Mouse (Mus musculus) spleen, postnatal 14 days (tissue): ENCODE results near the gene Zfp652.

Source experiments
- DNase-seq, 2 experiments: peaks; one replicate each; pipeline ENCODE4 v3.0.0; 2021 to 2022; ENCODE audit warnings: low spot score in 2 of 2

Gene Zfp652

DNA sequence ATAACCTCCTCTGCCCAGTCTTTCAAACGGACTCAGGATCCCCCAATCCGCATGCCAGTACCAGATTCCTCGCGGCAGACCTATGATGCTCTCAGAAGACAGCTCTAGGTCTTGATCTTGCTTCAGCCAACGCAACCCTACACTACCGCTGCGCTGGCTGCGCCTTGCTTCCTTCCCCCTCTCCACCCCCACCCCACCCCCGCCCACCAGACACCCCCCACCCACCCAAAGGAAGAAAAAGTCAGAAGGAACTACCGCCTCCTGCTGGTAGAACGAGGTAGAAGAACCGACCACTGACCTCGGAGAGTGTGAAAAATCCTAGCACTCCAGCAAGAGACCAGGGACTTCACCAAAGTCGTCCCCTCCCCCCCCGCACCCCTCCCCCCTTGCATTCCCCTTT, 119.2 kb downstream of the Zfp652 start:
- DNase-seq = no peak

DNA sequence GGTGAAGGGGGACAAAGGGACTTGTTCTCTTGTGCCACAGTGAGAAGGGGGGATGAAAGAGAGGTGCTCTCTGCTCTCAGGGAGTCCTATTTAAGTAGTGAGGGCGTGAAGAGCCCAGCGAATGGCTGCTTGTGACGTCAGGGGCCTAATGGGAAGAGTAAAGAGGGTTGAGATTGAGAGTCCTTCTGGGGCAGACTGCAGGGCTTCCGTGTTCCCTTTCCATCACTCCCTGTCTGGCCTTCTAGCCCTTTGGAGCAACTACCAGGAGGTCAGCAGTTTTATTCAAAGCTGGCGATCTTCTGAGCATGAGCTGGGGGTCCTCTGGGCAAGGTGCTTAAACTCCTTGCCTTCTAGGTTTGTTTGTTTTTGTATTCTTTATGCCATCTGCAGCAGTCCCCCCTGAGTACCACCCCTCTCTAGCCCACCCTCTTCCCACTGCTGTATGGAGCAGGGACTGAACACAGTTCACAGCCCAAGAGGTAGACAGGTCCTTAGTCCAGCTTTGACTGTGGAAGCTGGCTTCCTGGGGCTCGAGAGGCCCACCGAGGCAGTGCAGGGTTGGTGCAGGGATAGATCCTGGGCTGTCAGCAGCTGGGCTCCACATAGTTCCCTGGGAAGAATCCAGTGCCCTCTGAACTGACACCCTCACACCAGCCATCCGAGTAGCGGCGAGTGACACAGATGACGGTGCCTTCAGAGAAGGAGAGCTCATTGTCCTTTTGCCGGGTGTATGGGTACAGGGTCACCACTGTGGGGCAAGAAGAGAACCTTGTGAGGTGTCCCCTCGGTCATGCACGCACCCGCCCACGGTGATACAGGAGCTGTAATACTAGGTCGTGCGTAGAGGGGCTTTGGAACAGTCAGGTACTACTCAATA, 119.9 kb downstream of the Zfp652 start:
- DNase-seq = no peak

DNA sequence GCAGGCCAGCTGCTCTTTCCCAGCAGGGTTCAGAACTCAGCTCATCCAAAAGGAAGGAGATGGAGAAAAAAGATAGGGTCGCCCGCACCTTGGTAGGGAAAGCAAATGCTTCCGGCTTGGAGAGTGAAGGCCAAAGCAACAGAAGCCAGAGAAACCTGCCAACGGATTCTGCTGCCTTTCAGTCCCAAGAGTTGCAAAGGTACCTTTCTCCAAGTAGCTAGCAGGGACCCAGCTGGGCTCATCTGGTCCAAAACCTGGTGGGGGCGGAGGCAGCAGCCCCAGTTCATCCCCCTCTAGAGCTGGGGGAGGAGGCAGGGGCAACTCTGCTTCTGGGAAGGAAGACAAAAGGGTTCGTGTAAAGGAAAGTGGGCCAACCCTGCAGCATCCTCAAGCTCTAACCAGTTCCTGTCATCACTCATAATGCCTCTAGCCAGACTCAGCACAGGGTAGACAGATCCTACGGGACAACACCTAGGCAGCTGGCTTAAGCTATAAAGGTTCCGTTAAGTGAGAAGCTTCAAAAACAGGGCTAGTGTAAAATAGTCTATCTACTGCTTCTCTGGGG, 120.6 kb downstream of the Zfp652 start:
- no peak for DNase-seq

DNA sequence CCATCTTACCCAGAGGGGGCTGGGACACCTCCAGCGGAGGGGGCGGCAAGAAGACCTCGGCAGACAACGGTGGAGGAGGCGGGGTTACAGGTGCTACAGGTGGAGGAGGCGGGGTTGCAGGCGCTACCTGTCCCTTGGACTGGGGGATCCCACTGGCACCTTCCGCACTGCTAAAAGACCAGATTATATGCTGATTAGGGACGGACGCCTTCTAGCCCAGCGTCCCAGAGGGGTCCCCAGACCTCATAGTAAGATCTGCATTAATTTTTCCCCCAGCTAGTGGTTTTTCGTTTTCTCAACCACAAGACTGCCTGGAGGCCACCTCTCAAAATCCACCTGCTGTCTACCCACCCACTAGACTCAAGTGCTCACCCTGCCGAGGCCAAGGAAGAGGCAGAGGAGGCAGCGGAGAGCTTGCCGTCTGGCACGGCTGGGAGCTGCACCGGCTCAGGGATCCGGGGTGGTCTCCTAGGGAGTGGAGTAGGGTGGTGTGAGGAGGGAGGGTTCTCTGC, 121.2 kb downstream of the Zfp652 start:
- no peak for DNase-seq

DNA sequence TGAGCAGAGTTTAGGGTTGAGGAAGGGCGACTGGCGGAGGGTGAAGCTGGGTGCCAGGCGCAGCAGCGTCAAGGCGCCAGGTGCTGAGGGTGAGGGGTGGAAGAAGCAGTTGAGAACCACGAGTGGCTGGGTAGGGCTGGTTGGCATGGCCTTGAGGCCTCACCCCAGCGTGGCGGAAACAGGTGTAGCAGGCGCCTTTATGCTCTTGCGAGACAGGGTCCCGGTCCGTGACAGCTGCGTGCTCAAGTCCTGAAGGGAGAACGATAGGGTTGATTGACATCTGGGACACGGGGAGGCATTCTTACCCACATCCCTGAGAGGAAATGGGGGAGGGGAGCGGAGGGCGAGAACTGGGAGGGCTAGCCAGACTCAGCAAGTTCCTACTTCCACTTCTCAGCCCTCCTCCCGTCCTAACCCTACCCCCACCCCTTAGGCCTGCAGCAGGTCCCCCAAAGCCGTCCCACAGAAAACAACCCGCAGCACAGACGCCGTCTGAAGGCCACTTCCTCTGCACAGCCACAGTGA, 121.7 kb downstream of the Zfp652 start:
- peak; percentile 40 to 60 for DNase-seq

DNA sequence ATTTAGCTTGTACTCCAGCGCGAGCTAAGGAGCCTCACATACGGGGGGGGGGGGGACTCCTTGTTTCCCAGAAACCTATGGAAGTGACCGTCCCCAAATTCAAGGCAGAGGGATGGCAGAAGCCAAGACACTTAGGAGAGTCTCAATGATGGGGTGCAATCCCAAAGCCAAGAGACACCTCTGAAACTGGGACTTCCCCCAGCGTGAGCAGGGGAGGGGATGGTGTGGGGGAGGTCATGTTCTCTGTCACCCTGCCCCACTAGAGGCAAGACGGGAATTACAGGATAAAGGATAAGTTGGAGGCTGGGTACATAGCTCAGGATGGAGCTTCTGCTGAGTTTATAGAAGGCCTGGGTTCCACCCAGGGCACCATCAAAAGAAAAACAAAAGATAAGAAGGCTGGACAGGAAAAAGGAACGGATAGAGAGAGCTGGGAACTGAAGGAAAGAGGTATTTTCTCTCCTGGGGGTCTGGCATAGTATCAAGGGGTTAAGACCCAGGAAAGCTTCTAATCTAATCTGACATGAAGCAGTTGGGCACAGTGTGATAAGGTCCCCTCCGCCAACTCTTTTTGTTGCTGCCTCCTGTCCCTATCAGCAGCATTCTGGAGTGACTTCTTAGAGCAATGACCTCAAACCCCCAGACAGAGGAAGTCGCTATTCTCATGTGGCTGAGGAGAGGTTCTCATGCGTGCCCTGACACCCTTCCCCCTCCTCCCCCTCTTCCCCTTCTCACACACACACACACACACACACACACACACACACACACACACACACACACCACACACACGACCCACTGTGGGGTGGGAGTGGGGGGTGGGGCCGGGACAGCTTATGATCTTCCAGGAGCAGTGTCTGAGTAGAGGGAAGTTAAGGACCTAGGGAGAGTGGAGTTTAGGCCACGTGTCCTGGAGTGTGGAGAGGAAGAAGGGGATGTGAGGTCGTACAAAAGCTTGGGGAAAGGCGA, 122.6 kb downstream of the Zfp652 start:
- DNase-seq = no peak

DNA sequence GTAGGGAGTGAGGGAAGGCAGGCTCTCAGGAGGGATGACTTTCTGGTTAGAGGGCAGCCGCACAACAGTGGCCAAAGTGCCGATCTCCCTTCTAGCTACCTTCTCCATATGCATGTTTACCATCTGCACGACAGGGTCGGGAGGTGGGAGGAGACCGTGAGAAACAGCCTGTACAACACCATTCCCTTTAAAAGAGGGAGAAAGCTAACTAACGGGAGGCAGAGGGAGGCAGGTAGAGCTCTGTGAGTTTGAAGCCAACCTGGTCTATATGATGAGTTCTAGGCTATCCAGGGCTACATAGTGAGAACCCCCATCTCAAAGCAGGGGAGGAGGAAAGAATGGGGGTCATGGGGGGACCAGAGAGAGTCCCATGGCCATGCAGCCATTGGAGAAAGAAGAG, 123.4 kb downstream of the Zfp652 start:
- DNase-seq = no peak

DNA sequence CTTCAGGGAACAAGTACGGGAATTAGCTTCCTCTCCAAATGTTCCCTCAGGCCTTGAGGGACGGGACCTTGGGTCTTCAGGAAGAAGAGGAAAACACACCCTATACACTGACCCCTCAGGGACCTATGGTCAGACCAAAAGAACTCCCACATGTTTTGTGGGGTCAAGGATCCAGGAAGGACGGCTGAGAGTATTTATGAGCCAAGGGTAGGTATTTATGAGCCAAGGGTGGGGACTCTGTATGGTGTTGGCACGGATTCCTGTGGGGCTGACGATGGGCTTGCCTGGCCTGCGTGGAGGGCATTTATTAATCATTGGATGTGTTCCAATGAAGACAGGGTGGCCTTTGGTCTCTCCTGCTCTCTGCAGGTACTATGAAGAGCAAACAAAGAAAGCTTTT, 124.0 kb downstream of the Zfp652 start:
- DNase-seq = no peak

DNA sequence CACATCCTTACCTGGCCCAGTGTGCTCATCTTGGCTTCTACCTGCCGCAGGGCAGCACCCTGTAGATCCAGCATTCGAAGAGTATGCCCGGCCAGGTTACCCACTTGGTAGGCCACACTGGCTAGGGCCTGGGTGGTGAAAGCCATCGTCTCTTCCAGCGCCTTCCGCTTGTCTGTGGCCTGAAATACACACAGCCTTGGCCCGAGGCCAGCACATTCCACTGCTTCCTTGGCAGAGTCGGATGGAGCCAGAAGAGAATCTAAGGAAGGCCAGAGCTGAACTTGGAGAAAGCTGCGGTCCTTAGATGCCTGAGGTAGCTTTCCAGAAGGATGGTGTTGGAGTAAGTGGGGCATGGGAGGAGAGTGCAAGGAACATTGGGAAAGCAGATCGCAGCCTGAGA, 124.6 kb downstream of the Zfp652 start, which contains the start of gene Gngt2:
Gene Gngt2 (plus strand): TSS at position 158 of the 400 bp plus-strand sequence.
- no peak for DNase-seq

DNA sequence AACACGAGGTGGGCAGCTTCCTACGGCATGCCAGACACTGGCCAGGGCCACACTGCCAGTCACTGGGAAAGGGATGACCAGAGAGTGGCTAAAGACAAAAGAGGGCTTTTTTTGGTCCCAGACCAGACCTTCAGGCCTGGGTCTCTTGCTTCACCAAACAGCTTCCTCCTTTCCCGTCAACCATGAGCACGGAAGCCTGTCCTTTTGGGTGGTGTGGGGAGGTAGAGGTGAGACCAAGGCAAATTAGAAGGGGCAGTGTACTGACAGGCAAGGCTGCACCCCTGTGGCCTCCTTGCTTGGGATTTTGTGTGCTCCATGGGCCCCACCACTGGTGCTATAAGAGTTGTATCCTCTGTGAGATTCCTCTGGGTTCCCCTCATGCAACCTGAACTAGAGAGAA, 126.1 kb downstream of the Zfp652 start:
- no peak for DNase-seq

DNA sequence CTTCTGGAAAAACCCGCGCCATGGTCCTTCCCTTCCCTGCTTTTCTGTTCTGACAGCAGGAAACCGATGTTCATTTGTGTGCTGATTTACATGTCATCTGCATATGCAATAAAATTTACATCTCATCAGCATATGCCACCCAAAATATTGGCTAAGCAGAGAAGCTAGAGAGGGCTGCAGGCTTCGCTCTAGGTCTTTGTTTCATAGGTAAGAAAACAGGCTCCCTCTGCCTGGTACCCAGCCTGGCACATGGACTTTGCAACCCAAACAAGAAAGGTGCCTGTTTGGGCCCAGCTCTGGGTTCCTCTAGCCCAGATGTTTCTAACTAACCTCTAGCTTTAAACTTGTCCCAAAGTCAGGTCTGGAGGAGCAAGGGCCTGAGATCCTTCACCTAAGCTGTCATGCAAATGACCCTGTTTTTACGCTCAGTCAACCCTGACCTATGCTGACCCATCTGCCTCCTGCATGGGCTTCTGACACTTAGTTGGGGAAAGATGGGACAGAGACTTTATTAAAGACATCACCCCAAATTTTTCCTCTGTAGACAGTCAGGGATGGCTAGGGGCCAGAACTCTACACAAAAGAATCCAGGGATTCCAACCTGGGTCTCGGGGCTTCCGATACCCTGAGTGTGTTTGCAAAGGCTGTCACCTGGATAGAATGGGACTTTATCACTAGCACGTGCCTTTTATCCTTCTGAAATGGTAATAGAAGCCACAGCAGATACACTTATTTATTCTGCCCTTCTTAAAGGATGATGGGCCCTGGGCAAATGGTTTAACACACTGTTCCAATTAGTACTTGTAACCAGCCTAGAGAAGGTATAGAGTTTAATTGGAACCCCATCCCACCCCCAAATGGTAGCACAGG, 126.8 kb downstream of the Zfp652 start:
- no peak for DNase-seq

DNA sequence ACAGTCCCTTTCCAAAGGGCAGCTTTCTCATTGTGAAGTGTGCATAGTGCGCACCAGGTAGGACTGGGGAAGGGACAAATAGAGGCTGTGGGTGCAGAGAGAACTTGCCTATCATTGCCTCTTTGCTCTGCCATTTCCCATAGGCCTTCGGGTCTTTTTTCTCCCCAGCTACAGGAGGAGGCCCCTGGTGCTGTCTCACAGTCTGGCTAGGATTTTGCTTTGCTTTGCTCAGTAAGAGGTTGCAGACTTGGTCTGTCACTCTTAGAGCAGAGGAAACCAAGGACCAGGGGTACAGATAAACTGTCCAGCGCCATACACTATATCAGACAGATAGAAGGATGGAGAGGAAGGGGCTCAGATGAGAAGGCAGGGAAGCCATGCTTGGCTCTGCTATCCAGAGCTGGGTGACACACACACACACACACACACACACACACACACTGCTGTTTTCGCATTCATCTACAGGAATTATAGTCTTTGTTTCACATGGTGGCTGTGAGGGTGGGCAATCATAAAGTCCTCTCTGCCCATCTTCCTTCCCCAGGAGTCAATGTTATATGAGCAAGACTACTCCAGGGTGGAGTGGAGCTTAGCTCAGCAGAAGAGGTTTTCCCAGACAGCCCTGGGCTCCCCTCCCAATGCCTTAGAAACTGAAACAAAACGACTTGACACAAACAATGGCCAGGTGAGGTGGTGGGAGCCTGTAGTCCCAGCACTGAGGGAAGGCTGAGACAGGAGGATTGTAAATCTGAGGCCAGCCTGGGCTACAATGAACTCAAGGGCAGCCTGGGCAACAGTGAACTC, 128.4 kb downstream of the Zfp652 start:
- DNase-seq = no peak

DNA sequence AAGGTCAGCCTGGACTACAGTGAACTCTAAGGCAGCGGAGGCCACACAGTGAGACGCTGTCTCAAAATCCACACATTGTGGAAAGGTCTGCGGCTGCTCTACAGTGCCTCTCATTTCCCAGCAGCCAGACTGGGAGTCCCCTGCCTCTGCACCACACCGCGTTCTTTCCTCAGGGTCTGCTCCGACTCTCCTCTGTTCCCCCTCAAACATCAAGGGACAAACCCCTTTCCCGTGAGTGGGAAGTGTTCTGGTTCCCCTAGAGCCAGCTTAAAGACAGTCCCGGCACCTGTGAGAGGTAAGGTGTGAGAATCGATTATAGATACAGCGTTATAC, 129.0 kb downstream of the Zfp652 start:
- no peak for DNase-seq

DNA sequence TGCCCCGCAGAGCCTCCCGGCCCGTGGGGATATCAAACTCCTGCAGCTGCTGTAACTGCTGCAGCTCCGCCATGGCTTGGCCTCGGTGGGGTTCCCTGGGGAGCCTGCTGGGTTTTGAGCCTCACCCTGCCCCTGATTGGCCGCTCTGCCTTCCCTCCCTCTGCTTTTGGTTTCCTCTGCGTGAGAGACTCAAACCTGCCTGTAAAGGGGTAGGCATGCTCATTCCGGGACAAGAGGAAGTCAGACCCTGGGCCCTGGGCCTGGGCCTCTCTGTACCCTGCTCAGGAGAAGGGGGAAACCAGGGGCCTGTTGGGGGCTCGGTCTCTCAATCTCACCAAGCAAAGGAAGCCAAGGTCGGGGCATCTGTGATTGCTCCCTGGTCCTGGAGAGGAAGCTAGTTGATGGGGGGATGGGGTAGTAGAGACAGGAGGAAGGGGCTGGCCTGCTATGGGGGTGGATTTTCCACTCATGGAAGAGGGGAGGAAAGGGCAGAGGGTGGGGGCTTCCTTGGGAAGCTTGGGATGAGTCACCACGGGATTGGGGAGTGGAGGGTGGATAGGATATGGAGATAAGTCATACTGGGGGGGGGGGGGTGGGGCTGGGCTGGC, 129.7 kb downstream of the Zfp652 start, which contains the start of gene Abi3:
Gene Abi3 (minus strand): TSS at position 403 of the 608 bp plus-strand sequence.
- peak; percentile 50 to 66 for DNase-seq

DNA sequence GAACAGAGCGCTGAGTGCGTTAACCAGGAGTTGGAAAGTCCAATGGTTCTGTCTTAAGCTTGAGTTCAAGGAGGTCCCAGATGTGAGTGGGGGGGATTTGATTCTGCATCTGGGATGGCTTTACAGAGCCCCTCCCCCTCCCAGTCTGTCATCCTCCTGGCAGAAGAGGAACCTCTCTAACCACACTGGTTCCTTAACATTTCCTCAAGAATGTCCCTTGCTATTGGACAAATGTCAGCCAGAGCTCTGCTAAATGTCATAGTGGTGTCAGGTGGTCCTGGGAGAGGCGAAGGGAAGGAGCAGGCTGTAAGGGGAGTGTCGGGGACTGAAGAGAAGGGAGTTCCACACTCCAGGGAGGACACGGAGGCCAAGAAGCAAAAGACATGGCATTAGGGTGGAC, 130.5 kb downstream of the Zfp652 start:
- DNase-seq = no peak

DNA sequence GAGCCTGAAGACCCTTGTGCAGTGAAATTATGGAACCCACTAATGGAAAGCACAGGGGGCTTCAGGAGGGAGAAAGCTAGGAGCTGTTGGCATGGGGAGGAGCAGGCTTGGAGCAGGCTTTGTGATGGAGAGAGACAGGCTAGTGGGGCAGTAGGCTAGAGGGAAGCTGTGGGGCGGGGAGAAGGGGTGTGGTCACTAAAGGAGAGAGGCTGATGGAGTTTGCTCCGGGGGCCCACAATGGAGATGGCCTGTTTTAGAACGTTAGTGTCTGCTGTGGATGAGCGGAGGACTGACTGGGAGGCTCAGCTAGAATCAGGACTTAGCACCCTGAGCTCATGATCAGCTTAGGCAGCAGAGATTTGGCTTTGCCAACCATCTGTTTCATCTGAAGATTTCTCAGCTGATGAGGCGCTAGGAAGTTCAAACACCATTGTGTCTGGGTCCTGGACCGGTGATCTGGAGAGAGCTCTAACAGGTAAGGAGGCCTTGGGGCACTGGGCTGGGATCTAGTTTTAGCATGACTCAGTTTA, 131.0 kb downstream of the Zfp652 start:
- no peak for DNase-seq

DNA sequence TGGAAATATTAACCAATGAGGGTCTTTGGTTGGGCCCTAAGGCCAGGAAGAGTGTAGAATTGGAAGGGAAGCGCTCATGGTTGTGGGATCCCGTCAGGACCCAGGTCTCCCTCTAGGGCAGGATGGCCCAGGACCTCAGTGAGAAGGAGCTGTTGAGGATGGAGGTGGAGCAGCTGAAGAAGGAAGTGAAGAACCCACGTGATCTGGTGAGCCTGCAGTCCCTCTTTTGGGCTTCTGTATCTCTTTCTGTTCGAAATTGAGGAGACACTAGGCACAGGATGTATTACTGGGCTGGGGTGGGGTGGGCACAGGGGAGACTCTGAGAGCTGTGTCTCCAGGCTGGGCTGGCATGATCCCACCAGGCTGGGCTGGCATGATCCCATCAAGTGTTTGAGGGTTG, 132.5 kb downstream of the Zfp652 start:
- DNase-seq = no peak

DNA sequence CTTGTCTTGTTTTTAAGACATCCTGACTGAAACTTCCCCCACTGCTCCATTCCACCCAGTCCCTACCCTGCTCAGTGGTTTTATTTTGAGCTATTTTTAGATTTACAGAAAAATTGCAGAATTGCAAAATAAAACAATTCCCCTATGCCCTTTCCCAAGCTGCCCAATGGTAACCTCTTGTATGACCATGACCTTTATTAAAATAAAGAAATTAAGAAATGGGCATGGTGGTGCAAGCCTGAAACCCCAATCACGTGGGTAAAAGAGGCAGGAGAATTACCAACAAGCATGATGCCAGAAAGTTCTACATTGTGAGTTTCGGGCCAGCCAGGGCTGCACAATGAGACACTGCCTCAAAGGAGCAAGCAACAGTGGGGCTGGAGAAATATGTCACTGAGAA, 138.4 kb downstream of the Zfp652 start:
- no peak for DNase-seq

DNA sequence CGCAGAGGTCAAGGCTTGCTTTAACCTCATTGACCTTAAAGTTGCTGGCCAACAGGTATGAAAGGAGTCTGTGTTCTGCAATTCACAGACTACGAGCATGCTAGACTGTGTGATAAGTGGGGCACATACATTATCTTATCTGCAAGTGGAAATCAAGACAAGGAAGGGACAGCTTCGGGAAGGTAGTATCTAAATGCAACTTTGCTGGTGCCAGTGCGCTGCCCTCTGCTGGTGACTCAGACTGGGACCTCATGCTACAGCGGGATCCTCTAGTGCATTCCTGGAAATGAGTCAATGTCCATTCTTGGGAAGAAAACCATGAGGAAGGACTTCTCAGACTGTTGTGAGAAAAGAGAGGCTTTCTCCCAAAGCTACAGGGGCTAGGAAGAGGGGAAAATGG, 141.2 kb downstream of the Zfp652 start:
- peak; percentile 37 to 58 for DNase-seq
